Mouse (Mus musculus): Measurements from ENCODE around the gene Pik3r6. TPM values are rescaled to one million over a fixed set of nuclear protein-coding genes. Genes with fewer than 3 reads are reported as not detected.

Gene Pik3r6
- polyA plus RNA-seq, 1 experiment from 2014 or later: 2.1 TPM

GRCm38 (mm10) chr11:68545172-68545571 lies 42.4 kb downstream of the Pik3r6 start:
- H3K27me3 ChIP-seq: no peaks in the 10 kb centered on the region
- 54% methylated on average over 7 of the region's 7 CpGs for WGBS
- no peaks in the 10 kb centered on the region for H3K9me3 ChIP-seq (replicated peaks)
- H3K27ac ChIP-seq: no peak overlapping the region
- no peaks in the 10 kb centered on the region; the same call in 1 of the 2 replicates for H3K4me1 ChIP-seq
- ATAC-seq (ENCODE audit: low FRiP score): no peak
- H3K4me2 ChIP-seq (replicated peaks): no peak overlapping the region
- H3K4me3 ChIP-seq: no peak overlapping the region
- H3K9ac ChIP-seq: no peak overlapping the region
- no peaks in the 10 kb centered on the region for H3K36me3 ChIP-seq

- no peak overlapping the region for H3K9ac ChIP-seq
- no peaks in the 10 kb centered on the region for H3K36me3 ChIP-seq
- no peak overlapping the region for H3K4me2 ChIP-seq (replicated peaks)
- no peak overlapping the region for H3K4me3 ChIP-seq
- H3K27me3 ChIP-seq: no peaks in the 10 kb centered on the region
- H3K4me1 ChIP-seq: no peaks in the 10 kb centered on the region; the same call in 1 of the 2 replicates
- ATAC-seq (ENCODE audit: low FRiP score): no peak
- H3K27ac ChIP-seq: no peak overlapping the region
- no peaks in the 10 kb centered on the region for H3K9me3 ChIP-seq (replicated peaks)
- 80% methylated on average over 8 of the region's 8 CpGs for WGBS
Observed at GRCm38 (mm10) chr11:68545682-68546222, 42.9 kb downstream of the Pik3r6 start.

- WGBS: 68% methylated on average over 2 of the region's 2 CpGs
- Histone ChIP-seq H3K4me3 (no peak overlapping the region), H3K9me3 (replicated peaks) (no peaks in the 10 kb centered on the region), H3K27ac (no peak overlapping the region), H3K36me3 (no peaks in the 10 kb centered on the region), H3K9ac (no peak overlapping the region), H3K4me1 (no peaks in the 10 kb centered on the region; the same call in 1 of the 2 replicates), H3K4me2 (replicated peaks) (no peak overlapping the region), H3K27me3 (no peaks in the 10 kb centered on the region)
- ATAC-seq (ENCODE audit: low FRiP score): no peak
Observed at GRCm38 (mm10) chr11:68547484-68547883, 44.7 kb downstream of the Pik3r6 start.

- Histone ChIP-seq H3K9ac (no peak overlapping the region), H3K4me2 (replicated peaks) (no peak overlapping the region), H3K27ac (no peak overlapping the region), H3K36me3 (no peaks in the 10 kb centered on the region), H3K27me3 (no peaks in the 10 kb centered on the region), H3K4me1 (no peaks in the 10 kb centered on the region; the same call in 1 of the 2 replicates), H3K9me3 (replicated peaks) (no peaks in the 10 kb centered on the region), H3K4me3 (no peak overlapping the region)
- ATAC-seq (ENCODE audit: low FRiP score): no peak
- WGBS: 54% methylated on average over 3 of the region's 3 CpGs
Observed at GRCm38 (mm10) chr11:68549597-68549996, 46.8 kb downstream of the Pik3r6 start.

- Histone ChIP-seq H3K4me2 (replicated peaks) (no peak overlapping the region), H3K36me3 (no peaks in the 10 kb centered on the region), H3K27ac (no peak overlapping the region), H3K4me1 (no peaks in the 10 kb centered on the region), H3K9ac (no peak overlapping the region), H3K4me3 (no peak overlapping the region), H3K9me3 (replicated peaks) (no peaks in the 10 kb centered on the region), H3K27me3 (no peaks in the 10 kb centered on the region)
- ATAC-seq (ENCODE audit: low FRiP score): no peak
- 54% methylated on average over 4 of the region's 4 CpGs for WGBS
Observed at GRCm38 (mm10) chr11:68550358-68550757, 47.5 kb downstream of the Pik3r6 start.

- H3K36me3 ChIP-seq: no peaks in the 10 kb centered on the region
- 39% methylated on average over 8 of the region's 8 CpGs for WGBS
- ATAC-seq (ENCODE audit: low FRiP score): no peak
Observed at GRCm38 (mm10) chr11:68553981-68554471, 51.2 kb downstream of the Pik3r6 start.

GRCm38 (mm10) chr11:68555918-68556584 lies 53.2 kb downstream of the Pik3r6 start, which contains the start of gene Mfsd6l:
Mfsd6l (plus strand) TSS chr11:68556186.
- no peaks in the 10 kb centered on the region for H3K9me3 ChIP-seq (replicated peaks)
- 8% methylated on average over 36 of the region's 37 CpGs for WGBS
- no peak within 1 kb of the TSS for H3K9ac ChIP-seq
- H3K27ac ChIP-seq: no peak within 1 kb of the TSS
- no peak for ATAC-seq (ENCODE audit: low FRiP score)
- peaks cover 5% of the 10 kb centered on the region for H3K4me1 ChIP-seq
- peak within 1 kb of the TSS; percentile 35 for H3K4me2 ChIP-seq (replicated peaks)
- H3K27me3 ChIP-seq: peaks cover 20% of the 10 kb centered on the region
- peak within 1 kb of the TSS; percentile 15 for H3K4me3 ChIP-seq
- no peaks in the 10 kb centered on the region for H3K36me3 ChIP-seq

More at GRCm38 (mm10) chr11:68553981-68554471, 51.2 kb downstream of the Pik3r6 start:
- Histone ChIP-seq H3K9me3 (replicated peaks) (no peaks in the 10 kb centered on the region), H3K27me3 (peaks cover 20% of the 10 kb centered on the region), H3K9ac (no peak overlapping the region), H3K4me2 (replicated peaks) (no peak overlapping the region), H3K27ac (no peak overlapping the region), H3K4me1 (peaks cover 5% of the 10 kb centered on the region), H3K4me3 (no peak overlapping the region)

GRCm38 (mm10) chr11:68559546-68559945 lies 56.7 kb downstream of the Pik3r6 start:
- no peaks in the 10 kb centered on the region for H3K36me3 ChIP-seq
- H3K4me1 ChIP-seq: peaks cover 5% of the 10 kb centered on the region
- WGBS: 36% methylated on average over 1 of the region's 1 CpGs
- no peak overlapping the region for H3K4me3 ChIP-seq
- H3K4me2 ChIP-seq (replicated peaks): no peak overlapping the region
- H3K27ac ChIP-seq: no peak overlapping the region
- no peak overlapping the region for H3K9ac ChIP-seq
- peaks cover 20% of the 10 kb centered on the region for H3K27me3 ChIP-seq
- no peaks in the 10 kb centered on the region for H3K9me3 ChIP-seq (replicated peaks)
- no peak for ATAC-seq (ENCODE audit: low FRiP score)

- ATAC-seq (ENCODE audit: low FRiP score): no peak
- H3K9me3 ChIP-seq (replicated peaks): no peaks in the 10 kb centered on the region
- WGBS: 79% methylated on average over 11 of the region's 11 CpGs
- no peak overlapping the region for H3K27ac ChIP-seq
- no peak overlapping the region for H3K9ac ChIP-seq
- no peaks in the 10 kb centered on the region for H3K4me1 ChIP-seq
- 0 out of 2 replicates have a peak, but pooled peaks cover 6% of the 10 kb centered on the region for H3K27me3 ChIP-seq
- H3K4me3 ChIP-seq: no peak overlapping the region
- H3K36me3 ChIP-seq: no peaks in the 10 kb centered on the region
- no peak overlapping the region for H3K4me2 ChIP-seq (replicated peaks)
Observed at GRCm38 (mm10) chr11:68561957-68562950, 59.4 kb downstream of the Pik3r6 start.

- Histone ChIP-seq H3K4me3 (no peak overlapping the region), H3K4me1 (no peaks in the 10 kb centered on the region), H3K9me3 (replicated peaks) (no peaks in the 10 kb centered on the region), H3K27me3 (peaks cover 8% of the 10 kb centered on the region; the same call in 1 of the 2 replicates), H3K36me3 (no peaks in the 10 kb centered on the region), H3K9ac (no peak overlapping the region), H3K4me2 (replicated peaks) (no peak overlapping the region), H3K27ac (no peak overlapping the region)
- WGBS: 83% methylated on average over 13 of the region's 13 CpGs
- no peak for ATAC-seq (ENCODE audit: low FRiP score)
Observed at GRCm38 (mm10) chr11:68564356-68565031, 61.7 kb downstream of the Pik3r6 start.

- no peak overlapping the region for H3K9ac ChIP-seq
- WGBS: 88% methylated on average over 3 of the region's 3 CpGs
- H3K27ac ChIP-seq: no peak overlapping the region
- no peaks in the 10 kb centered on the region for H3K4me1 ChIP-seq
- no peak for ATAC-seq (ENCODE audit: low FRiP score)
- H3K4me3 ChIP-seq: no peak overlapping the region
- H3K9me3 ChIP-seq (replicated peaks): no peaks in the 10 kb centered on the region
- H3K4me2 ChIP-seq (replicated peaks): no peak overlapping the region
- H3K36me3 ChIP-seq: no peaks in the 10 kb centered on the region
- peaks cover 8% of the 10 kb centered on the region; the same call in 1 of the 2 replicates for H3K27me3 ChIP-seq
Observed at GRCm38 (mm10) chr11:68565032-68565429, 62.2 kb downstream of the Pik3r6 start.

Measured in hindbrain, embryonic 12.5 days (tissue).